Mouse (Mus musculus) forebrain, embryonic 12.5 days (tissue): ENCODE results near the gene Ncdn. TPM values are rescaled to one million over a fixed set of nuclear protein-coding genes. Genes with fewer than 3 reads are reported as not detected.
A peak's percentile ranks its signal among the peaks of the same experiment; 100 is the strongest.

Experiments used
- ATAC-seq: fragments of 200-750 bp; cut with Nextera tagmentation; 2 replicates; pipeline ENCODE4 v1.8.0; 2017; ENCODE audit warnings: moderate TSS enrichment; ENCODE audit not compliant: low FRiP score
- H3K27ac ChIP-seq: fragments of 300-500 bp; sonication (generic); 2 replicates; pipeline ENCODE4 v1.5.1; 2016; ENCODE audit warnings: mild to moderate bottlenecking
- H3K27me3 ChIP-seq: fragments of 300-500 bp; sonication (generic); 2 replicates; pipeline ENCODE4 v1.6.1; 2016; ENCODE audit warnings: mild to moderate bottlenecking
- H3K36me3 ChIP-seq: fragments of 300-500 bp; sonication (generic); replicated peaks from 2 replicates; pipeline ENCODE4 v1.6.1; 2016; ENCODE audit warnings: mild to moderate bottlenecking
- H3K4me1 ChIP-seq: fragments of 300-500 bp; sonication (generic); 2 replicates; pipeline ENCODE4 v1.6.1; 2016
- H3K4me2 ChIP-seq: fragments of 300-500 bp; sonication (generic); 2 replicates; pipeline ENCODE4 v1.6.1; 2016; ENCODE audit warnings: mild to moderate bottlenecking, moderate library complexity
- H3K4me3 ChIP-seq: fragments of 300-500 bp; sonication (generic); replicated peaks from 2 replicates; pipeline ENCODE4 v1.5.1; 2016; ENCODE audit warnings: mild to moderate bottlenecking
- H3K9ac ChIP-seq: fragments of 300-500 bp; sonication (generic); 2 replicates; pipeline ENCODE4 v1.6.1; 2016; ENCODE audit warnings: mild to moderate bottlenecking
- H3K9me3 ChIP-seq: fragments of 300-500 bp; sonication (generic); 2 replicates; pipeline ENCODE4 v1.6.1; 2016
- WGBS: fragments of 180-500 bp; shearing (Covaris S2); methylation state at CpG from one replicate; pipeline ENCODE4 v1.1.7; 2016; 5-methylcytosine and 5-hydroxymethylcytosine counted together
- polyA plus RNA-seq: library from polyadenylated mRNA; unstranded; fragments of >200 nt; fragmentation: Nextera tagmentation; extraction: Ambion mirVana; gene quantifications from 2 replicates; pipeline ENCODE4 v1.2.1, GENCODE M21; 2016

The Ncdn gene
- polyA plus RNA-seq, result 46.4 and 52.3 TPM in 2 replicates

GRCm38 (mm10) chr4:126753268-126754230 lies at the start of gene Ncdn, which contains the start of gene AU040320:
Gene Ncdn, minus strand, starts transcription at chr4:126753438.
Gene AU040320, plus strand, starts transcription at chr4:126753544.
- under 1% methylated on average over 61 of the region's 71 CpGs for WGBS
- H3K9ac ChIP-seq, result peak within 1 kb of the TSS; percentile 91
- H3K36me3 ChIP-seq, result peaks cover 34% of the 10 kb centered on the region
- peaks cover 53% of the 10 kb centered on the region for H3K4me1 ChIP-seq
- peak; percentile 99 for ATAC-seq
- peak within 1 kb of the TSS; percentile 97 for H3K27ac ChIP-seq
- H3K4me2 ChIP-seq, result peak within 1 kb of the TSS; percentile 99
- H3K27me3 ChIP-seq, result no peaks in the 10 kb centered on the region
- H3K9me3 ChIP-seq, result no peaks in the 10 kb centered on the region
- H3K4me3 ChIP-seq, result peak within 1 kb of the TSS; percentile 76

- Histone ChIP-seq H3K4me3 (no peak overlapping the region), H3K36me3 (no peaks in the 10 kb centered on the region), H3K4me1 (peaks cover 17% of the 10 kb centered on the region; the same call in 1 of the 2 replicates), H3K9ac (no peak overlapping the region), H3K4me2 (no peak overlapping the region), H3K27ac (no peak overlapping the region), H3K9me3 (no peaks in the 10 kb centered on the region), H3K27me3 (no peaks in the 10 kb centered on the region)
- 93% methylated on average over 8 of the region's 8 CpGs for WGBS
- no peak for ATAC-seq
Measured at GRCm38 (mm10) chr4:126802174-126802573, 48.9 kb upstream of the Ncdn start.

GRCm38 (mm10) chr4:126792341-126793102 lies 39.3 kb upstream of the Ncdn start:
- Histone ChIP-seq H3K4me2 (no peak overlapping the region), H3K27ac (no peak overlapping the region), H3K27me3 (no peaks in the 10 kb centered on the region), H3K36me3 (peaks cover 42% of the 10 kb centered on the region), H3K4me1 (no peaks in the 10 kb centered on the region), H3K9ac (no peak overlapping the region), H3K9me3 (no peaks in the 10 kb centered on the region), H3K4me3 (no peak overlapping the region)
- 92% methylated on average over 7 of the region's 7 CpGs for WGBS
- no peak for ATAC-seq

GRCm38 (mm10) chr4:126782996-126783395 lies 29.8 kb upstream of the Ncdn start:
- Histone ChIP-seq H3K9me3 (no peaks in the 10 kb centered on the region), H3K9ac (no peak overlapping the region), H3K27me3 (no peaks in the 10 kb centered on the region), H3K4me1 (peaks cover 46% of the 10 kb centered on the region), H3K27ac (no peak overlapping the region), H3K36me3 (0 out of 2 replicates have a peak, but pooled peaks cover under 1% of the 10 kb centered on the region), H3K4me3 (no peak overlapping the region), H3K4me2 (no peak overlapping the region)
- no peak for ATAC-seq
- WGBS, result 72% methylated on average over 8 of the region's 8 CpGs

GRCm38 (mm10) chr4:126782512-126782911 lies 29.3 kb upstream of the Ncdn start:
- 80% methylated on average over 8 of the region's 8 CpGs for WGBS
- no peaks in the 10 kb centered on the region for H3K27me3 ChIP-seq
- peaks cover 46% of the 10 kb centered on the region for H3K4me1 ChIP-seq
- H3K4me2 ChIP-seq, result no peak overlapping the region
- no peak for ATAC-seq
- H3K9me3 ChIP-seq, result no peaks in the 10 kb centered on the region
- H3K9ac ChIP-seq, result no peak overlapping the region
- no peak overlapping the region for H3K4me3 ChIP-seq
- no peaks in the 10 kb centered on the region for H3K36me3 ChIP-seq
- H3K27ac ChIP-seq, result 0 out of 2 replicates have a peak overlapping the region, but pooled peaks have one; percentile 1

GRCm38 (mm10) chr4:126781871-126782270 lies 28.6 kb upstream of the Ncdn start:
- Histone ChIP-seq H3K4me3 (no peak overlapping the region), H3K27me3 (no peaks in the 10 kb centered on the region), H3K27ac (peak overlapping the region; percentile 79; the same call in 1 of the 2 replicates), H3K9ac (no peak overlapping the region), H3K4me1 (peaks cover 49% of the 10 kb centered on the region), H3K36me3 (no peaks in the 10 kb centered on the region), H3K9me3 (no peaks in the 10 kb centered on the region), H3K4me2 (peak overlapping the region; percentile 27; the same call in 1 of the 2 replicates)
- WGBS, result 9% methylated on average over 3 of the region's 3 CpGs
- peak; percentile 7; the same call in 1 of the 2 replicates for ATAC-seq

- WGBS, result 18% methylated on average over 12 of the region's 12 CpGs
- H3K9me3 ChIP-seq, result no peaks in the 10 kb centered on the region
- no peaks in the 10 kb centered on the region for H3K36me3 ChIP-seq
- no peak; the same call in 1 of the 2 replicates for ATAC-seq
- H3K27me3 ChIP-seq, result no peaks in the 10 kb centered on the region
- peak overlapping the region; percentile 27; the same call in 1 of the 2 replicates for H3K4me2 ChIP-seq
- H3K9ac ChIP-seq, result peak overlapping the region; percentile 27; the same call in 1 of the 2 replicates
- no peak overlapping the region for H3K4me3 ChIP-seq
- peaks cover 49% of the 10 kb centered on the region for H3K4me1 ChIP-seq
- H3K27ac ChIP-seq, result peak overlapping the region; percentile 82
Measured at GRCm38 (mm10) chr4:126779826-126780775, 26.9 kb upstream of the Ncdn start.

GRCm38 (mm10) chr4:126779148-126779581 lies 25.9 kb upstream of the Ncdn start:
- H3K27ac ChIP-seq, result peak overlapping the region; percentile 82
- no peaks in the 10 kb centered on the region; the same call in 1 of the 2 replicates for H3K36me3 ChIP-seq
- H3K4me3 ChIP-seq, result no peak overlapping the region
- no peaks in the 10 kb centered on the region for H3K27me3 ChIP-seq
- ATAC-seq, result 0 out of 2 replicates have a peak, but pooled peaks have one; percentile 54
- WGBS, result 24% methylated on average over 8 of the region's 8 CpGs
- no peaks in the 10 kb centered on the region for H3K9me3 ChIP-seq
- H3K9ac ChIP-seq, result no peak overlapping the region
- H3K4me1 ChIP-seq, result peaks cover 49% of the 10 kb centered on the region
- no peak overlapping the region for H3K4me2 ChIP-seq

- ATAC-seq, result no peak
- Histone ChIP-seq H3K27ac (no peak overlapping the region), H3K27me3 (no peaks in the 10 kb centered on the region), H3K9me3 (no peaks in the 10 kb centered on the region), H3K4me1 (peaks cover 20% of the 10 kb centered on the region), H3K4me2 (no peak overlapping the region), H3K36me3 (no peaks in the 10 kb centered on the region; the same call in 1 of the 2 replicates), H3K4me3 (no peak overlapping the region), H3K9ac (no peak overlapping the region)
- WGBS, result 85% methylated on average over 1 of the region's 1 CpGs
Measured at GRCm38 (mm10) chr4:126775182-126775581, 21.9 kb upstream of the Ncdn start.

- Histone ChIP-seq H3K4me2 (no peak overlapping the region), H3K9ac (no peak overlapping the region), H3K4me1 (peaks cover 7% of the 10 kb centered on the region), H3K9me3 (no peaks in the 10 kb centered on the region), H3K36me3 (no peaks in the 10 kb centered on the region; the same call in 1 of the 2 replicates), H3K27me3 (no peaks in the 10 kb centered on the region), H3K4me3 (no peak overlapping the region), H3K27ac (no peak overlapping the region)
- WGBS, result 95% methylated on average over 6 of the region's 6 CpGs
- ATAC-seq, result no peak
Measured at GRCm38 (mm10) chr4:126773871-126774270, 20.6 kb upstream of the Ncdn start.

GRCm38 (mm10) chr4:126770831-126771230 lies 17.6 kb upstream of the Ncdn start:
- 88% methylated on average over 4 of the region's 4 CpGs for WGBS
- no peaks in the 10 kb centered on the region for H3K9me3 ChIP-seq
- no peak for ATAC-seq

More at GRCm38 (mm10) chr4:126770831-126771230, 17.6 kb upstream of the Ncdn start:
- Histone ChIP-seq H3K9ac (no peak overlapping the region), H3K4me1 (no peaks in the 10 kb centered on the region), H3K27me3 (no peaks in the 10 kb centered on the region), H3K4me3 (no peak overlapping the region), H3K36me3 (no peaks in the 10 kb centered on the region; the same call in 1 of the 2 replicates), H3K4me2 (no peak overlapping the region), H3K27ac (no peak overlapping the region)
